Mouse (Mus musculus) liver, embryonic 16.5 days (tissue): Measurements from ENCODE around the gene Cd27. TPM values are rescaled to one million over a fixed set of nuclear protein-coding genes. Genes with fewer than 3 reads are reported as not detected.

Experiments used
- ATAC-seq: fragments of 200-750 bp; cut with Nextera tagmentation; 2 replicates; pipeline ENCODE4 v1.8.0; 2017; ENCODE audit warnings: low read depth, mild to moderate bottlenecking, moderate number of reproducible peaks, moderate library complexity
- H3K27ac ChIP-seq: fragments of 300-500 bp; sonication (generic); 2 replicates; pipeline ENCODE4 v1.5.1; 2014; ENCODE audit warnings: mild to moderate bottlenecking, low read length
- H3K27me3 ChIP-seq: fragments of 300-500 bp; sonication (generic); 2 replicates; pipeline ENCODE4 v1.6.1; 2014; ENCODE audit warnings: low read depth, low read length, mixed read lengths; ENCODE audit not compliant: control insufficient read depth, insufficient read depth
- H3K36me3 ChIP-seq: fragments of 300-500 bp; sonication (generic); 2 replicates; pipeline ENCODE4 v1.6.1; 2014; ENCODE audit warnings: mild to moderate bottlenecking; ENCODE audit not compliant: control insufficient read depth, insufficient read depth
- H3K4me1 ChIP-seq: fragments of 300-500 bp; sonication (generic); 2 replicates; pipeline ENCODE4 v1.6.1; 2014; ENCODE audit warnings: low read depth, low read length, mixed read lengths; ENCODE audit not compliant: control insufficient read depth
- H3K4me2 ChIP-seq: fragments of 300-500 bp; sonication (generic); 2 replicates; pipeline ENCODE4 v1.6.1; 2014; ENCODE audit warnings: low read depth, low read length, mixed read lengths
- H3K4me3 ChIP-seq: fragments of 300-500 bp; sonication (generic); 2 replicates; pipeline ENCODE4 v1.5.1; 2014; ENCODE audit warnings: low read depth, mild to moderate bottlenecking, low read length
- H3K9ac ChIP-seq: fragments of 300-500 bp; sonication (generic); 2 replicates; pipeline ENCODE4 v1.6.1; 2014; ENCODE audit warnings: low read depth, low read length
- H3K9me3 ChIP-seq: fragments of 300-500 bp; sonication (generic); replicated peaks from 2 replicates; pipeline ENCODE4 v1.6.1; 2016; ENCODE audit warnings: low read length; ENCODE audit not compliant: control insufficient read depth
- WGBS: fragments of 180-500 bp; shearing (Covaris S2); extraction: QIAGEN DNeasy Blood & Tissue Kit; methylation state at CpG from one replicate; pipeline ENCODE4 v1.1.7; 2014; ENCODE audit not compliant: insufficient replicate concordance; 5-methylcytosine and 5-hydroxymethylcytosine counted together
- polyA plus RNA-seq: library from polyadenylated mRNA; unstranded; fragments of >200 nt; fragmentation: Nextera tagmentation; extraction: Ambion mirVana; gene quantifications from 2 replicates; pipeline ENCODE4 v1.2.1, GENCODE M21; 2015

Cd27 gene
- polyA plus RNA-seq, 1 experiment from 2014 or later = 1.5 TPM

DNA sequence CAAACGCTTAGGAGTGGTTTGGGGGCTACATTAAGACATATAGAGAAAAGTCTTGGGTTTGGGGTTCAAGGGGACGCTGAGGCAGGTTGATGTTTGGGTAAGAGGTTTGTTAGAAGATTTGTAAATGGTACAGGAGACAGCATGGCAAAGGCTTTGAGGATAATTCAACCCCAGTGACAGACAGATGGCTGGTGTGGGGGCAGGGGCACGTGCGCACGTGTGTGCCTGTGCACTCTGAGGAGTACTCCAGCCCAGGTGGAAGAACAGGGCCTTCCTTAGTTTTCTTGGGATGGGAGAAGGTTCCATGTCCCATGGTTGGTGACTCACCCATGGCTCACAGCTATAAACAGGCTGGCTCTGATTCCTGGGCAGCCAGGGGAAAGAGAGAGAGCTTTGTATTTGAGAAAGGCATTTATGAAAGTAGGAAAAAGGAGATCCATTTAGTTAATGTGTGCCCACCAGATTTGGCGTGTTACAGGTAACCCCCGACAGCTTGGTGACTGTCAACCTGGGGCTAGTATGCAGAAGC is 18.8 kb upstream of the Cd27 start:
- 69% methylated on average over 7 of the region's 7 CpGs for WGBS
- H3K27ac ChIP-seq = no peak overlapping the region
- no peaks in the 10 kb centered on the region for H3K27me3 ChIP-seq
- no peaks in the 10 kb centered on the region for H3K9me3 ChIP-seq
- H3K9ac ChIP-seq = no peak overlapping the region
- H3K4me2 ChIP-seq = no peak overlapping the region
- no peaks in the 10 kb centered on the region; the same call in 1 of the 2 replicates for H3K4me1 ChIP-seq
- ATAC-seq = no peak
- no peaks in the 10 kb centered on the region for H3K36me3 ChIP-seq
- no peak overlapping the region for H3K4me3 ChIP-seq

DNA sequence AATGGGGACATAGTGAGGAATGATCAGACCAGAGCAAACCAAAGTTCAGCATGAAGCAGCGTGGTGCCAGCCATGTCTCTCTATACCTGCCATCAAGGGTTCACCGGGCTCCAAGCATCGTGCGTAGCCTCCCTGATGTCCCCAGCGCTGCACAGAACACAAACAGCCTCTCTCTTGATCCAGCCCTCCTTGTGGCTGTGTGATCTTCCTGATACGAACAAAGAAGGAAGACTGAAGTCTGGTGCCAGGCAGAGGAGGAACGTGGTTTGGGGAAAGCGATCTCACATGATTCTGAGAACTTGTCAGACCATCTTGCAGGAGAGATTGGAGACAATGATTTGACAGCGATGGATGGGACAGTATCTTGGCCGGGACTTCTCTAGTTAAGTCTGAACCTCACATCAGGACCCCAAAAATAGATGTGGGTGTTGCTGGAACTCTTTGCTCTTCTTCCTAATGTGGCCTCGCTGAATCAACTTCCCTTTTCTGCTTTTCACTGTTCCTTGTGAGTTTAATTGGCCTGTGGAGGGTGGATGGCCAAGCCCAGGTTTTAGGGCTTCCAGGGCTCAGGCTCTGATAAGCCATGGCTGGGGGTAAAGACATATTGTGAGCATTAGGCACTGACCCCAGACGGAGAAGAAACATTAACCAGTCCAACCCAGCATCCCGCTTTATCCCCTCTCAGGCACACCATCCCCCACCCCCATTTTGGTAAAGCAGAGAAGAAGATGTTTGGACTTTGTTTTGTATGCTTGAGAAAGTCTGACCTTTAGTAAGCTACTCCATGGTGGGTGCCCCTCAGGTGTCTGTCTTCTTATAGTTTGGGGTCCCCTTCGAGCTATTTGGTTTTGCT is 17.3 kb upstream of the Cd27 start:
- Histone ChIP-seq H3K4me1 (no peaks in the 10 kb centered on the region; the same call in 1 of the 2 replicates), H3K4me3 (no peak overlapping the region), H3K27me3 (no peaks in the 10 kb centered on the region), H3K9ac (no peak overlapping the region), H3K4me2 (no peak overlapping the region), H3K27ac (no peak overlapping the region), H3K36me3 (no peaks in the 10 kb centered on the region), H3K9me3 (no peaks in the 10 kb centered on the region)
- WGBS = 29% methylated on average over 14 of the region's 14 CpGs
- ATAC-seq = no peak

DNA sequence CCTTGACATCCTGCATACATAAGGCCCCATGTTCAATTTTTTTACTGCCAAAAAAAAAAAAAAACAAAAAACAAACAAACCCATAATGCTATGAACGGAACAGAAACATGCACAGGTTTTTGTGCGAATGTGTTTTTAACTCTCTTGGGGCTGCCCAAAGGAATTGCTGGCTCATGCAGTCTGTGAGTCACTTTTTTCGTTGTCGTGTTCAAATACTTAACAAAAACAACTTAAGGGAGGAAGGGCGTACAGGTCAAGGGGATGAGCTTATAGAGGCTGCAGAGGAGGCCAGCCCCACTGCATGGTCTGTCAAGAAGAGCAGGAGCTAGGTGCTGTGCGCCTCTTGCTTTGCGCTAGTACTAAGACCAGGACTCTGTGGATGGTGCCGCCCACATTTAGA is 15.9 kb upstream of the Cd27 start:
- Histone ChIP-seq H3K4me1 (no peaks in the 10 kb centered on the region; the same call in 1 of the 2 replicates), H3K9ac (no peak overlapping the region), H3K9me3 (no peaks in the 10 kb centered on the region), H3K4me2 (no peak overlapping the region), H3K27ac (no peak overlapping the region), H3K27me3 (no peaks in the 10 kb centered on the region), H3K36me3 (no peaks in the 10 kb centered on the region), H3K4me3 (no peak overlapping the region)
- 69% methylated on average over 8 of the region's 8 CpGs for WGBS
- no peak for ATAC-seq

DNA sequence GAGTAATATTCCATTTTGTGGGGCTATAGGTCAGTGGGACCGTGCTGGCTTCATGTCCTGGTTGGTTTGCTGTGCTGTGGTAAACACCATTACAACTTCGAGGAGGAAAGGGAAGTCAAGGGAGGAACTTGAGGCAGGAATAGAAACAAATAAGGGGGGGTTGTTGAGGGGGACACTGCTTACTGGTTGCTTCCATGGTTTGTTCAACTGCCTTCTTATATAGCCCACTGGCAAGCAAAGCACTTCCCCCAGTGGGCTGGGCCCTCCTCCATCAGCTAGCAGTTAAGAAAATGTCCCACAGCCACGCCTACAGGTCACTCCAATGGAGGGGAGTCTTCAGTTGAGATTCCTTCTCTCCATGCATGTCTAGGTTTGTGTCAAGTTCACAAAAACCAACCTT is 15.5 kb upstream of the Cd27 start:
- H3K4me1 ChIP-seq = no peaks in the 10 kb centered on the region; the same call in 1 of the 2 replicates
- H3K9me3 ChIP-seq = no peaks in the 10 kb centered on the region
- no peak overlapping the region for H3K9ac ChIP-seq
- no peak overlapping the region for H3K4me3 ChIP-seq
- ATAC-seq = 0 out of 2 replicates have a peak, but pooled peaks have one; percentile 9
- H3K27ac ChIP-seq = no peak overlapping the region
- H3K36me3 ChIP-seq = no peaks in the 10 kb centered on the region
- H3K27me3 ChIP-seq = no peaks in the 10 kb centered on the region
- 46% methylated on average over 3 of the region's 3 CpGs for WGBS
- no peak overlapping the region for H3K4me2 ChIP-seq

DNA sequence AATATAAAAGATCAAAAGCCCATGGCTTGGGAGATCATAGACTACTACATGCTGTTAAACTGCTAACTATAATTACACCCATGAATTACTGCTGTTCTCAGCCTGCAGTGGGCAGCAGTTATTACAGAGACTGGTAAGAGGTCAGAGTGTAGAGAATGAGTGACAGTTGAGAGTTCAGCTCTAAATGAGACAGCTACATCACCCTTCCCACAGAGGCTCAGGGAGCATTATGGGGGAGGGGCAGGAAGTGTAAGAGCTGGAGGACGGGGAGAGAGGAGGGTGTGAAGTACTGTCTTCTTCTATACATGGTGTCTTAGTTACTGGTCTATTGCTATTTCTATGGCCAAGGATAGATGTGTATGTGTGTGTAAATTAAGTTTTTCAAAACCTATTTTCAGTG is 7.7 kb upstream of the Cd27 start:
- no peaks in the 10 kb centered on the region; the same call in 1 of the 2 replicates for H3K4me1 ChIP-seq
- no peak overlapping the region for H3K4me3 ChIP-seq
- no peaks in the 10 kb centered on the region for H3K36me3 ChIP-seq
- no peak overlapping the region for H3K9ac ChIP-seq
- no peak overlapping the region for H3K27ac ChIP-seq
- ATAC-seq = no peak
- WGBS = 14% methylated on average over 1 of the region's 1 CpGs
- H3K9me3 ChIP-seq = no peaks in the 10 kb centered on the region
- H3K4me2 ChIP-seq = no peak overlapping the region
- H3K27me3 ChIP-seq = no peaks in the 10 kb centered on the region

DNA sequence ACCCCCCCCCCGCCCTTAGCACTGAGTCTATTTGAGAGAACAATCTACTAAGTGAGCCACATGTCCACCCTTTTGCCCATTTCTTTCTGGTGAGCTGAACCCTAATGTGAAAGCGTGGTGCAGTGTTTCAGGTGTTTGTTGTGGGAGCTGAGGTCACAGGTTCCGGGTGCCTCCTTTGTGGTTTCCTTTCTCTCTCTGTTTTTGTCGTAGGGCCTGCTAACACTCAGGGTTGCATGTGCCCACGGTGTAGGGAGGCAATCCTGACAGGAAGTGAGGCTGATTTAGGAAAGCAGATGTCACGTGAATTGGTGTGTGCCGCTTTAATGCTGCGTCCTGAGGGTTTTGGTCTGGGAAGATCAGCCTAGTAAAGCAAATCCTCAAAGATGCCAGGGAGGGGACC is 4.8 kb upstream of the Cd27 start:
- Histone ChIP-seq H3K36me3 (no peaks in the 10 kb centered on the region), H3K4me1 (no peaks in the 10 kb centered on the region; the same call in 1 of the 2 replicates), H3K27me3 (no peaks in the 10 kb centered on the region), H3K9me3 (no peaks in the 10 kb centered on the region), H3K27ac (no peak overlapping the region), H3K9ac (no peak overlapping the region), H3K4me3 (no peak overlapping the region), H3K4me2 (no peak overlapping the region)
- no peak for ATAC-seq
- 28% methylated on average over 8 of the region's 8 CpGs for WGBS

DNA sequence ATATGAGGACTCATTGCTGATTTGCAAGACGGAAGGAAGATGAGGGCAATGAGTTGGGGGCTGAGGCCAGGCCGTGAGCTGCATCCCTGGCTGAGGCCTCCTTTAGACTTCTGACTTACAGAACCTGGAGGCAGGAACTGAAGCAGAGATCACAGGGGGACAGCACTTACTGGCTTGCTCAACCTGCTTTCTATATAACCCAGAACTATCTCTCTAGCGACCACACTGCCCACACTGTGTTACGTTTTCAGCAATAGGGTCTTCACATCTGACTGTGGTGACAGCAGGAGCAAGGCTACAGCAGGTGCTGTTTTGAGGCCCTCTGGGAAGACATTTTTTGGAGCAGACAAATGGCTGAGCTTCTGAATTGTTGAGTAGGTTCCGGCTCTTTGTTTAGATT is 3.8 kb upstream of the Cd27 start:
- Histone ChIP-seq H3K4me1 (no peaks in the 10 kb centered on the region; the same call in 1 of the 2 replicates), H3K27ac (no peak overlapping the region)
- no peak for ATAC-seq

DNA sequence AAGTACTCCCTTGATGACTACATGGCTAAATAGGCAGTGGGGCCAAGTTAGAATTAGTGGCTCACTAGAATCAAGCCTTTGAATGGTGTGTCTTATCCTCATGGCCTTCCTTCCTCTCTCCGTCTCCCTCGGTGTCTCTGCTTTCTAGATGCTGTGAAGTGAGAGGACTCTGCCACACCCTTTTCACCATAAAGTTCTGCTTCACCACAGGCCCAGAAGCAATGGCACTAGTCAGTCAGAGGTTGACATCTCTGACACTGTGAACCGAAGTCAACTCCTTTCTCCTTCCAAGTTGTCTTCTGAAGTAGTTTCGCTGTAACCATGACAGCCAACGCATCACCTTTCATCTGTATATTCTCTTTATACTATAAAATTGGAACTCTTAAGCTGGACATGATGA is 2.7 kb upstream of the Cd27 start:
- WGBS = 71% methylated on average over 5 of the region's 5 CpGs
- Histone ChIP-seq H3K36me3 (no peaks in the 10 kb centered on the region), H3K4me1 (no peaks in the 10 kb centered on the region; the same call in 1 of the 2 replicates), H3K9me3 (no peaks in the 10 kb centered on the region), H3K4me3 (no peak overlapping the region), H3K27me3 (no peaks in the 10 kb centered on the region), H3K9ac (no peak overlapping the region), H3K27ac (no peak overlapping the region), H3K4me2 (no peak overlapping the region)
- no peak for ATAC-seq

More for the DNA sequence above, 3.8 kb upstream of the Cd27 start:
- Histone ChIP-seq H3K36me3 (no peaks in the 10 kb centered on the region), H3K4me3 (no peak overlapping the region), H3K27me3 (no peaks in the 10 kb centered on the region), H3K4me2 (no peak overlapping the region), H3K9me3 (no peaks in the 10 kb centered on the region), H3K9ac (no peak overlapping the region)
- 57% methylated on average over 5 of the region's 5 CpGs for WGBS

DNA sequence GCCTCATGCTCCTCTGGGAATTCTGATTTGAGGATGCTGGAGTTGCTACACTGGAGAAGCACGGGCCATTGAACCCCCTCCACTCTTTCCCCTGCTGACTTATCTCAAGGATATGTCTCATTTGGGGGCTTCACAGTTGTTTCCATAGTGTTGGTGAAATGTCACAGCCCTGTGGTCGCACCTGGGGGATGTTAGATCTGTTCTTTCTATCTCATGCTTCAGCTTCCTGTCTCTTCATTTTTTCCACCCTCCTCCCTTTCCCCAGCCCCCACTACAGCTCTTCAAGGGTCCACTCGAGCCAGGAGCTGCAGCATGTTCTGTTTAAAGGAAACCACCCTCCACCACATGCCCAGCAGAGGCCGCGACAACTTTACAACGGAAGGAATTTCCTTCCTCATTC is 1.6 kb upstream of the Cd27 start:
- 17% methylated on average over 6 of the region's 6 CpGs for WGBS
- no peak overlapping the region for H3K27ac ChIP-seq
- H3K9ac ChIP-seq = no peak overlapping the region
- no peaks in the 10 kb centered on the region for H3K36me3 ChIP-seq
- H3K27me3 ChIP-seq = no peaks in the 10 kb centered on the region
- H3K9me3 ChIP-seq = no peaks in the 10 kb centered on the region
- no peak overlapping the region for H3K4me2 ChIP-seq
- ATAC-seq = no peak
- no peaks in the 10 kb centered on the region; the same call in 1 of the 2 replicates for H3K4me1 ChIP-seq
- H3K4me3 ChIP-seq = no peak overlapping the region
